Mouse (Mus musculus) gastrocnemius, postnatal 14 days (tissue): ENCODE measurements around the gene Twnk. TPM values are rescaled to one million over a fixed set of nuclear protein-coding genes. Genes with fewer than 3 reads are reported as not detected.

ENCODE experiments used
- DNase-seq: peaks from one replicate; pipeline ENCODE4 v3.0.0; 2021; ENCODE audit warnings: mixed read lengths
- intact Hi-C: fragments of 180-260 bp; cut with DNase I; formaldehyde crosslinking; loops from one replicate; pipeline ENCODE4 v1.15.1; 2025; ENCODE audit warnings: low total_unique reads
- total RNA-seq, 2 experiments: library from RNA; stranded (reverse); gene quantifications; 2 replicates each; pipeline ENCODE4 v1.2.3; 2021

Gene Twnk
- total RNA-seq, 2 experiments from 2014 or later, result 14.5 to 15.9 TPM

DNA sequence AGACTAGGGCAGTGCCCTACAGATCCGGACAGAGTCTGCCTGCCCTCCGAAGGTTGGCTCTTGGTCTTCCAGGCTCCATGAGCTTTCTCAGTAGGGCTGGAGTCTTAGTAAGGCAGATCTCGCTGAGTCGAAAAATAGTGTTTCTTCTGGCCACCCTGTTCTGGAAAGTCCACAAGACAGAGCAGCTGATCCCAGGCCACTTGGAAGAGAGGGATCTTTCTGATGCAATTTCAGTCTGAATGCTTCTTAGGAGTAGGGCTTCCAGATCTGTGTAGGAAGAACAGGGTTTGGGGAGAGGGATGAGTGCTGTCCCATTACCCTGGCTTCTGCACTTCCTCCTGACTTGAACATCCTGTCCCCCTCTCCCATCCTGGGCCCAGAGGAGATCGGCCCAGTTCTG lies 40.2 kb downstream of the Twnk start, which contains the start of gene Pdzd7:
Gene Pdzd7, minus strand, starts transcription at position 67 of the 400 bp plus-strand sequence.
- no peak for DNase-seq
- intact Hi-C loops, result no loop called here

DNA sequence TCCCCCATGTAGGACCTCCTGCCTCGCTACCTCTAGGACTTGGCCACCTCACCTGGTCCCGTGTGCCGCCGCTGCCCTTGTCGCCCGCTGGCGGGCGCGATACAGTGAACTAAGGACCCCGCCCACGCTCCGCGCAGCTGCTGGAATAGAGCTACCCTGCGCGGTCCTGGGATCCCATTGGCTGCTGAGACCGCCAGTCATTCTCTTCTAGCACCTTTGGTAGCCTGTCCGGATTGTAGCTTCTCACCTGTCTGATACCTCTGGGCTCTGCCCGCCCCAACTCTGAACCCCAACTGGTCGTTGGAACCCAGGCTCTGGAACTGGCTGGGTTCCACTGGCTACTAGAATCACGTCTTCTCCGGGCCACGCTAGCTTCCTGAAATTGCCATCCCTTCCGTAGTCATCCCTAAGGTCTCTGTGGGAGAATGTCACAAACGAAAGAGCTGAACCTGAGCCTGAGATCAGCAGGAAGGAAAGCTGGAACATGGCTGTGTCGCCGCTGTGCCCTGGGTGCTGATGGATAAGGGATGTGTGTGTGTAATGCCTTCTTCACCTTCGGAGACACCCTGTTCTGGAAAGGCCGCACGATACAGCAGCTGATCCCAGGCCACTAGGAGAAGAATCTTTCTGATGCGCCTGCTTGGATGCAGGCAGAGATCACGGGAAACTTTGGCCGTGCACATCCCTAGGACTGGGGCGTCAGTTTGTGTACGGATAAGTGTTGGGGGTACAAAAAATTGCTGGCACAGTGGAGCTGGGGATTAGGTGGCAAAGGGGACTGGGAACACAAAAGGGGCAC lies 41.3 kb downstream of the Twnk start:
- intact Hi-C loops, result no loop called here
- peak; percentile 88 for DNase-seq

DNA sequence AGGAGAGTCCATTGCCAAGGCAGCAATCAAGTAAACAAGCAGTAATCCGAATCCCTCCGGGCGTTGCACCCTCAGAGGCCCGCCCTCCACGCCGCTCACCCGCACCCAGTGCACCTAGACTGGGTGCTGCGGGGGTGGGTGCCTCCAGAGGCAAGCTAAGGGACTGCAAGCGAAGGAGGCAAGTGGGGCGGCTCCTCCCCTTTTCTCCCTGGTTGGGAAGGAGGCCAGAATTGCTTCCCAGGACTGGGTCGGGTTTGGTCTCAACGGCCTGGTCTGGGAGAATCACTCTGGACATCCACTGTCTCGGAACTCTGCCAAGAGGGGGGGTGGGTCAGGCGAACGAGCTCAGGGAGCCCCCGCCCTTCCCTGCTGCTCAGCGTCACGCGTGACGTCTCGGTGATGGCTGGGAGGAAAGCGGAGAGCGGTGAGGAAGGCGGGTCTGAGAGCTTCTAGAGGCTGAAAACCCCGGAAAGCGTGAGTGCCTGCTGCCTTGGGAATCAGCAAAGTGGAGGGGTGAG lies 42.0 kb downstream of the Twnk start, which contains the start of gene Sfxn3:
Gene Sfxn3, plus strand, starts transcription at position 87 of the 518 bp plus-strand sequence.
- DNase-seq, result peak; percentile 97
- intact Hi-C loops, result no loop called here

DNA sequence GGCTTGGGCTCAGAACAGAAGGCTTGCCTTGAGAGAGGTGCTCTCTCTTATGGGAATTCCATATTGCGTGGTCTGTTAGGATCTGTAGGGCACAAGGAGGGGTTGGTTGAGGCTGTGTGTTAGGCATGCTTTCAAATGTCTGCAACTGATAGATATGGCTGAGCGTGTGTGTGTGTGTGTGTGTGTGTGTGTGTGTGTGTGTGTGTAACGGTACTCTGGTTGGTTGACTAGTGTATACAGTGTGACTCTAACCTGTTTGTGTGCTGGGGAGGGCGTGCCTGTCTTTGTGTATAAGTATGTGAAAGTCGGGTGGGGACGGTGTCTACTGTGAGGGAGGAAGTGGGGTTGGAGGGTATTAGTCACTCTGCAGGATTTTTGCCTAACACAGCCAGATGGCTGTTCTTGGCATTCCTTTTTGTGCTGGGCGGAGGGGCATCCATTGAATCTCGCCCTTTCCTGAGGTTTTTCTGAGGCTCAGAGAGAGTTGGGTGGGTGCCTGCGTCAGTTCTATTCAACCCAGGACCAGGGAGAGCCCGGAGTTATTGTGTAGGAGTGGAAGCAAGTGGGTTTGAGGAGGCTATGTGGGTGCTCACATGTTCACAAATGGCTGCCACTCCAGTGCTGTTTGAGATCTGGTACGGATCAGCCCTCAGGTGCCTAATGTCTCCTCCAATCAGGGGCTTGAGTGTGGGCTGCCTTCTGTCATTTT lies 42.6 kb downstream of the Twnk start:
- intact Hi-C loops, result no loop called here
- no peak for DNase-seq

DNA sequence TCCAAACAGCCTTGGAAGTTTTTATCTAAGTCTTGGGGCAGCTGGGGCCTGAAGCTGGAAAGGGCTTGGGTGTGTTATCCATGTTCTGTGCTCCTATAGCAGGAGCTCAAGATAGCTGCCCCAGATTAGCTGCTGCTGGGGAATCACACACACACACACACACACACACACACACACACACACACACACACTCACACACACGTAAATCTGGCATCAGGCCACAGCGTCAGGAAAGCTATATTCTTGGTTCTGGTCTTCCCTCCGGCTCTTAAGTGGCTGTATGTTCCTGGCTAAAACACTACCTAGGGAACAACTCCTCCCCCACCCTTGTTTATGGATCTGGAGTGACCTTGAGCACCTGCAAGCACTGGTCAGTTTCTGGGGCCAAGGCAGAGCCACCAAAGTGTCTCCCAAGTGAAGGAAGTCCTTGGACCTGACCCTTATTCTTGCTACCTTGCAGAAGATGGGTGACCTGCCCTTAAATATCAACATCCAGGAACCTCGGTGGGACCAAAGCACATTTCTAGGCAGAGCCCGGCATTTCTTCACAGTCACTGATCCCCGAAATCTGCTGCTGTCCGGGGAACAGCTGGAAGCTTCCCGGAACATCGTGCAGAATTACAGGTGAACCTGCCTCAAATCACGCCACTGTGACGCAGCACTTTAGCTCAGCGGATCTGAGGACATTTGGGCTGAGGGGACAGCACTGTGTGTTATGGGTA lies 43.3 kb downstream of the Twnk start:
- DNase-seq, result no peak
- intact Hi-C loops, result no loop called here

DNA sequence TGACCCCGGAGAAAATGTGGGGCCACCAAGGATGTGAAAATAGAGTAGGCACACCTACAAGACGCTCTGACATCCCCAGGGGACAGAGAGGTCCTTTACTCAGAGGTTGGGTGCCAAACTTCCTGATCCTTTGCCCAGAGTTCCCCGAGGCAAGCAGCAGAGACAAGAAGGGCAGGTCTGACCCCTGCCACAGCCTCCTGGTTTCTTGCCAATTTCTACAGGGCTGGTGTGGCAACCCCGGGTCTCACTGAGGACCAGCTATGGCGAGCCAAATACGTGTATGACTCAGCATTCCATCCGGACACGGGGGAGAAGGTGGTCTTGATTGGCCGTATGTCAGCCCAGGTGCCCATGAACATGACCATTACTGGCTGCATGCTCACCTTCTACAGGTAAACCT lies 44.1 kb downstream of the Twnk start:
- DNase-seq, result no peak
- intact Hi-C loops, result no loop called here

DNA sequence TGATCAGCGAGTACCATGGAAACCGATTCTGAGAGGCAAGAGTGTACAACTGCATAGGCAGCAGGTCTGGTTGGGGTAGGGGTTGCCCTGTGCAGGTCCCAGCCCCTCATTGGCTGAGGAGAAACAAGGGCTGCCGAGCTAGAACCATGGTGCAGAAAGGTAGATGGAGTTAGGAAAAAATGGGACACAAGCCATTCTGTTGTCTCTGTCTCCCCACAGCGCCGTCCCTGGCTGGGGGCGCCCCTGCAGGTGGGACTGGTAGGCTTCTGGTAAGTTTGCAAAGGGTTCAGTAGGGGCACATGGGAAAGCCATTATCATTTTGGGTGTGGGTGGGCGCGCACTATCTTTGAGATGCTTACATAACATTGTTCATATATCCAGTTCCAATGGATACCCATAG lies 48.0 kb downstream of the Twnk start:
- intact Hi-C loops, result no loop called here
- DNase-seq, result no peak

DNA sequence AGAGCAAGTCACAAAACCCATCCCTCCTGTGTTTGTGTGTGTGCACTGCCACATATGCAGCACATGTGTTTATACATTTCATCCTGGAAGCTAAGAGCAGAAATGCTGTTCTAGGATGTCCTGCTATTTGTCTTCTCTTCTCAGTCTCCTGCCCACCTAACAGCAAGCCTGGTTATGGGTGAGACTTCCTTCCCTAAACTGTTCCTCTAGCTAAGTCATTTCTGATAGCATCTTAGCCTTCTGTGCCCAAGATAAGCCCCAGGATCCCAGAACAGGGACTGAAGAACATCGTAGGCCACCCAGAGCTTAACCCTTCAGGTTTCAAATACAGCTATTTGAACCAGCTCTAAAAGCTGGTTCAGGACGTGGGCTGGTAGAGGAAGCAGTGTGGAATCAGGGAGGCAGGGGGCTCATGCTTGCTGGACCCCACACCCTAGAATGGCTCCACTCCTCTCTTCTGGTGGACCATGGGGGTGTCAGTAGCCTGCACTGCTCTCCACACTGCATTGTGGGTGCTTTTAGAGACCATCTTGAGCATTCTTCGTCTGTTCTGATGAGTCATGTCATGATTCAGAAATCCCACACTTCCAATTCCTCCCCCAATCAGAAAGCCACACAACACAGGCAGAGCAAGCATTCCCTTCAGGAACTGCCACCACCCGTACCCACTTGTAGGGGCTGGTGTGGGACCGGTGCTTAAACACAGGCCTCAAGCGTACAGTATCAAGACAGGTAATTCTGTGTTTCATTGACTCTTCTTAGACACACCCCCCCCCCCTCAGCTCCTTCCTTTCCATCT lies 49.6 kb downstream of the Twnk start:
- no peak for DNase-seq
- intact Hi-C loops, result no loop called here

DNA sequence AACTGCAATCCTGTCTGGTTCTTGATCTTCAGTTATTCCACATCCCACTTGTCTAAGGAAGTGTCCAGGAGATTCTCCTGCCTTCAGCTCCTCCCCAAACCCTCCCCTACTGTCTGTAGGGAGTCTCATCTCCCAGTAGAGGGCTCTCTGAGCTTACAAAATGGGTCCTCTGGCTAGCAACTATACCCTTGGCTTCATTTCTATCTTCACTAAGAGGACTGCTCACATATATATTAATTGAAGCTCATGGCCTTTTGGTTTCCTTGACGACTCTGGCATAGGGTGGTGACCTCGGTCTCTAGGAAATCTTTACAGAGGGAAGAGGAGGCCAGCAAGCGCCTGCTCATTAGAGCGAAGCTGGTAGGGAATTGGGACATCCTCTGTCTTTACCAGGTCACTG lies 50.9 kb downstream of the Twnk start:
- no peak for DNase-seq

DNA sequence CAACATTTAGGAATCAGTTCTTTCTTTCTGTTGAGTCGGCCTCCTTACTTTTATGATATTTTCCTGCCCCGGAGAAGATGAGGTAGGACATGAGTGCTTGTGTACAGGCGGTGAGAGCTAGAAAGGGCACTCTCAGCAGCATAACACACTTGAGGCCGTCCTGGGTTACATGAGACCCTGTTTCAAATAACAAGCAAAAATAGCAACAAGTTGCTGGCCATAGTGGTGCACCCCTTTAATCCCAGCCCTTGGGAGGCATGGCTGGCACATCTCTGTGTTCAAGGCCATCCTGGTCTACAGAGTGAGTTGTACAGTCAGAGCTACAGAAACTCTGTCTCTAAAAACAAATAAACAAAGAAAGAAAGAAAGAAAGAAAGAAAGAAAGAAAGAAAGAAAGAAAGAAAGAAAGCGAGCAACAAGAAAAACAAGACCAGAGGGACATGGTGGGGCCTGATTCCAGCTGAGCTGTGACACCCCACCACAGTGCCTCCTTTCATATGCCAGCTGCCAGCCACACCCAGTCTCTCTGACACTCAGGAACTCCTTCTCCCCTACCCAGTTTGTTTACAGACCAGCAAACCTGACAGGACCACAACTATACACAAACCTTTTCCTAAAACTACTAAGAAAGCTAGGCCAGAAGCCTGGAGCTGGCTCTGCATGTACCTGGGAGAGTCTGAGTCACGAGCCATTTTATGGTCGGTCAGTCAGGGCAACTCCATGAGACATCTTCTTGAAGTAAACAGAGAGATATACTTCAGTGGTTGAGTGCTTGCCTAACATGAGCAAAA lies 51.6 kb downstream of the Twnk start:
- intact Hi-C loops, result no loop called here
- no peak for DNase-seq

More for the DNA sequence above, 50.9 kb downstream of the Twnk start:
- intact Hi-C loops, result no loop called here

DNA sequence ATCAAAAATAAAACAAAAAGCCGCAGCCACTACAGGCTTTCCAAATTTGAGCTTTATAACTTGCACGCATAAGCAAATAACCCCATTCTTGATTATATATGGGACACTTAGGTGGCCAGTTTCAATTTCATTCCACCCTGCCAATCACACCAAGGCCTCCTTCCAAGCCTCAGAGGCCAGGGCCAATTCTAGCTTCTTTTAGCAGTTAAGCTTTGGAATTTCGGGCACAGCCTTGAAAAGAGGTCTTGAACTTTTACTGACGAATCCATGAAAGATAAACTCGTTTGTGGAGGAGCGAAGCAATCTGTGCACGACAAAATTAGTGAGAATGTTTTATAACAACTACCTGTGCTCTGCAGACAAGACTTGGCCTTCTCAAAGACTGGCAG lies 52.3 kb downstream of the Twnk start:
- DNase-seq, result no peak
- intact Hi-C loops, result no loop called here

DNA sequence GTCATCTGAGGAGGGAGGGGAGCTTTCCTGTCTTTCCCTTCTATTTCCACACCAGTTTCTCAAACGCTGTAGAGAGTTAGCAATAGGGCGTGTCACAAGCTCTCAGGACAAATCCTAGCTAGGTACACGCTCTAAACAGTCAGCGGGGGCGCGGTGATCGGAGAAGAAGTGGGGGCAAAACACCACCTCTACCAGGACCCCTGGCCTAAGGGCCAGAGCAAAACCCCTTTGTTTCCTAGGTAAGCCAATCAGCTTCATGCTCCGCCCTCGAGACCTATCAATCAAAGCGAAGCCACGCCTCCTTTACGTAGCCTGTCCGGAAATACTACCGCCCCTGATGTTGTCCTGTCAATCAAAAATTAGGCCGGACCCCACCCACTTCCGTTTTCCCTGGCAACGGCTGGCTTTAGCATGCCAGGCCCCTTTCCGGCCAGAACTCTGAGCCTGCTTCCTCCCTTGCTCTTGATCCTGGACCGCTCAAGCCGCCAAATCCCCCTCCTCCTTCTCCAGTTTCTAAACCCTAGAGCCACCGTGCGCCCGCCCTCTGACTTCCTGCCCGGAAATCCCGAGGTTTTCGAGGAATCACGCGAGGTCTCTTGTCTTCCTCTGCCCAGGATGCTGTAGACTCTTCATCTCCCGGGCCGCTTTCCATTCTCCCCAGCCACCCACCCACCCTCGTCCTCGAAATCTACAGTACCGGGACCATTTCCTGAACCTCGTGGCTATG lies 52.8 kb downstream of the Twnk start:
- intact Hi-C loops, result no loop called here
- peak; percentile 90 for DNase-seq

DNA sequence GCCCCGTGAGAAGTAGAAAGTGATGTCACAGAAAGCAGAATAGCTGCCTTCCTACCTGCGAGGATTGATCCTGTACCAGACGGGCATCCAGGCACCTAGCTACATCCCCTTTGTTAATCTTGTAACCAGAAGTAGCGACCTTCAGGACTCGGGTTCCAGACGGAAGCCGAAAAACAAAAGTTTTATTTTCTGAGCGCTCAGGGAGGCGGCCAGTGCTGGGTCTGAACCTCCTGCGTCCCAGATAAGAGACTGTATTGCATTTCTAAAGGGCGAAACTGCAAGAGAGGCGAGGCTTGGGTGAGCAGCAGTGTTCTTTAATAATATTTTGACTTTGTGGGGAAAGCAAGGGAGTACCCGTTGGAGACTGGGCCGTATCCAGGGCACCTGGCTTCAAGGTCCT lies 53.4 kb downstream of the Twnk start:
- DNase-seq, result no peak
- intact Hi-C loops, result no loop called here

Other genes starting within 250 kb of the Twnk start
- gene Pax2, start 249.6 kb upstream of the Twnk start, total RNA-seq, result not detected
- 10 to 100 TPM; 13.5 to 15.9 TPM for gene Slf2, start 74.5 kb upstream of the Twnk start, total RNA-seq
- gene Sema4g, start 16.6 kb upstream of the Twnk start, total RNA-seq, result 1 to 10 TPM in 1 of 2 experiments, under 1 TPM in 1; 0.73 to 1.3 TPM
- gene Mrpl43, start 779 bp downstream of the Twnk start, total RNA-seq, result 10 to 100 TPM; 32.9 to 35.4 TPM
- gene Lzts2, start 8.8 kb downstream of the Twnk start, total RNA-seq, result 10 to 100 TPM; 26.8 to 29.0 TPM
- gene Pdzd7, start 40.1 kb downstream of the Twnk start, total RNA-seq, result 10 to 100 TPM in 1 of 2 experiments, 1 to 10 TPM in 1; 9.8 to 10.9 TPM
- 10 to 100 TPM; 21.3 to 22.1 TPM for gene Sfxn3, start 41.8 kb downstream of the Twnk start, total RNA-seq
- gene Kazald1, start 69.6 kb downstream of the Twnk start, total RNA-seq, result 1 to 10 TPM; 7.3 to 9.5 TPM
- not detected for gene Tlx1, start 145.0 kb downstream of the Twnk start, total RNA-seq
- gene Lbx1, start 230.1 kb downstream of the Twnk start, total RNA-seq, result 10 to 100 TPM; 32.2 to 38.1 TPM